Mouse (Mus musculus) heart, embryonic 10.5 days (tissue): Measurements from ENCODE around the gene Prr5l. TPM values are rescaled to one million over a fixed set of nuclear protein-coding genes. Genes with fewer than 3 reads are reported as not detected.

Experiments
- DNase-seq: peaks from one replicate; pipeline ENCODE4 v3.0.0-alpha.2; 2017; ENCODE audit warnings: low spot score
- H3K27ac ChIP-seq: fragments of 300-500 bp; sonication (generic); 2 replicates; pipeline ENCODE4 v1.5.1; 2016; ENCODE audit warnings: mild to moderate bottlenecking
- H3K27me3 ChIP-seq: fragments of 300-500 bp; sonication (generic); 2 replicates; pipeline ENCODE4 v1.6.1; 2016; ENCODE audit warnings: mild to moderate bottlenecking; ENCODE audit not compliant: poor library complexity, insufficient read depth, severe bottlenecking
- H3K36me3 ChIP-seq: fragments of 300-500 bp; sonication (generic); 2 replicates; pipeline ENCODE4 v1.6.1; 2016; ENCODE audit warnings: mild to moderate bottlenecking, moderate library complexity
- H3K4me1 ChIP-seq: fragments of 300-500 bp; sonication (generic); 2 replicates; pipeline ENCODE4 v1.6.1; 2016; ENCODE audit warnings: mild to moderate bottlenecking
- H3K4me3 ChIP-seq: fragments of 300-500 bp; sonication (generic); 2 replicates; pipeline ENCODE4 v1.5.1; 2016; ENCODE audit warnings: mild to moderate bottlenecking, moderate library complexity
- H3K9me3 ChIP-seq: fragments of 300-500 bp; sonication (generic); 2 replicates; pipeline ENCODE4 v1.6.1; 2016; ENCODE audit warnings: mild to moderate bottlenecking, moderate library complexity
- WGBS: fragments of 180-500 bp; shearing (Covaris S2); methylation state at CpG from one replicate; pipeline ENCODE4 v1.1.7; 2016; 5-methylcytosine and 5-hydroxymethylcytosine counted together
- polyA plus RNA-seq: library from polyadenylated mRNA; unstranded; fragments of >200 nt; fragmentation: Nextera tagmentation; extraction: Ambion mirVana; gene quantifications from 2 replicates; pipeline ENCODE4 v1.2.1, GENCODE M21; 2016

Gene Prr5l
- polyA plus RNA-seq, 1 experiment from 2014 or later, result 15.1 TPM

- DNase-seq, result no peak
- WGBS, result 55% methylated on average over 4 of the region's 4 CpGs
- Histone ChIP-seq H3K9me3 (no peaks in the 10 kb centered on the region), H3K4me3 (no peak overlapping the region), H3K4me1 (peaks cover 9% of the 10 kb centered on the region), H3K27me3 (no peaks in the 10 kb centered on the region), H3K36me3 (peaks cover 6% of the 10 kb centered on the region; the same call in 1 of the 2 replicates), H3K27ac (no peak overlapping the region; the same call in 1 of the 2 replicates)
These were observed 119.9 kb downstream of the Prr5l start for GRCm38 (mm10) chr2:101762955-101763386.

- 61% methylated on average over 10 of the region's 10 CpGs for WGBS
- Histone ChIP-seq H3K4me1 (peaks cover 9% of the 10 kb centered on the region), H3K9me3 (no peaks in the 10 kb centered on the region), H3K36me3 (peaks cover 2% of the 10 kb centered on the region; the same call in 1 of the 2 replicates), H3K4me3 (no peak overlapping the region), H3K27ac (no peak overlapping the region), H3K27me3 (no peaks in the 10 kb centered on the region)
- DNase-seq, result no peak
These were observed 120.4 kb downstream of the Prr5l start for GRCm38 (mm10) chr2:101762405-101762804.

GRCm38 (mm10) chr2:101761898-101762297 is 120.9 kb downstream of the Prr5l start:
- no peaks in the 10 kb centered on the region for H3K27me3 ChIP-seq
- no peaks in the 10 kb centered on the region for H3K9me3 ChIP-seq
- no peaks in the 10 kb centered on the region for H3K36me3 ChIP-seq
- peaks cover 9% of the 10 kb centered on the region for H3K4me1 ChIP-seq
- H3K4me3 ChIP-seq, result no peak overlapping the region
- no peak for DNase-seq
- 49% methylated on average over 1 of the region's 1 CpGs for WGBS
- H3K27ac ChIP-seq, result no peak overlapping the region

GRCm38 (mm10) chr2:101759523-101760277 is 123.1 kb downstream of the Prr5l start:
- no peaks in the 10 kb centered on the region for H3K9me3 ChIP-seq
- H3K4me1 ChIP-seq, result peaks cover 26% of the 10 kb centered on the region
- H3K4me3 ChIP-seq, result no peak overlapping the region
- H3K27ac ChIP-seq, result no peak overlapping the region
- WGBS, result 74% methylated on average over 9 of the region's 9 CpGs
- H3K27me3 ChIP-seq, result no peaks in the 10 kb centered on the region
- no peaks in the 10 kb centered on the region for H3K36me3 ChIP-seq
- DNase-seq, result no peak

GRCm38 (mm10) chr2:101757806-101758205 is 125.0 kb downstream of the Prr5l start:
- Histone ChIP-seq H3K27ac (no peak overlapping the region), H3K4me1 (peaks cover 32% of the 10 kb centered on the region), H3K4me3 (no peak overlapping the region), H3K9me3 (no peaks in the 10 kb centered on the region), H3K27me3 (no peaks in the 10 kb centered on the region), H3K36me3 (no peaks in the 10 kb centered on the region)
- 84% methylated on average over 1 of the region's 1 CpGs for WGBS
- DNase-seq, result no peak

GRCm38 (mm10) chr2:101756069-101756753 is 126.6 kb downstream of the Prr5l start:
- Histone ChIP-seq H3K27me3 (no peaks in the 10 kb centered on the region), H3K36me3 (no peaks in the 10 kb centered on the region), H3K4me3 (no peak overlapping the region), H3K4me1 (peaks cover 36% of the 10 kb centered on the region), H3K9me3 (no peaks in the 10 kb centered on the region), H3K27ac (no peak overlapping the region)
- WGBS, result 33% methylated on average over 7 of the region's 7 CpGs
- no peak for DNase-seq

GRCm38 (mm10) chr2:101754939-101755555 is 127.8 kb downstream of the Prr5l start:
- Histone ChIP-seq H3K4me1 (peaks cover 45% of the 10 kb centered on the region), H3K27me3 (no peaks in the 10 kb centered on the region), H3K27ac (peak overlapping the region; percentile 75; the same call in 1 of the 2 replicates), H3K36me3 (no peaks in the 10 kb centered on the region), H3K9me3 (no peaks in the 10 kb centered on the region), H3K4me3 (peak overlapping the region; percentile 47)
- 2% methylated on average over 11 of the region's 11 CpGs for WGBS
- no peak for DNase-seq

- DNase-seq, result no peak
These were observed 128.4 kb downstream of the Prr5l start for GRCm38 (mm10) chr2:101754428-101754827.

GRCm38 (mm10) chr2:101752979-101753378 is 129.8 kb downstream of the Prr5l start:
- no peak overlapping the region for H3K4me3 ChIP-seq
- peaks cover 45% of the 10 kb centered on the region for H3K4me1 ChIP-seq
- no peak for DNase-seq
- 95% methylated on average over 6 of the region's 6 CpGs for WGBS
- no peaks in the 10 kb centered on the region for H3K36me3 ChIP-seq
- H3K9me3 ChIP-seq, result no peaks in the 10 kb centered on the region
- H3K27me3 ChIP-seq, result no peaks in the 10 kb centered on the region
- no peak overlapping the region for H3K27ac ChIP-seq

More at GRCm38 (mm10) chr2:101754428-101754827, 128.4 kb downstream of the Prr5l start:
- peaks cover 45% of the 10 kb centered on the region for H3K4me1 ChIP-seq
- WGBS, result 69% methylated on average over 4 of the region's 4 CpGs
- H3K27me3 ChIP-seq, result no peaks in the 10 kb centered on the region
- no peaks in the 10 kb centered on the region for H3K9me3 ChIP-seq
- H3K27ac ChIP-seq, result 0 out of 2 replicates have a peak overlapping the region, but pooled peaks have one; percentile 75
- no peak overlapping the region for H3K4me3 ChIP-seq
- no peaks in the 10 kb centered on the region for H3K36me3 ChIP-seq

GRCm38 (mm10) chr2:101752402-101752801 is 130.4 kb downstream of the Prr5l start:
- no peaks in the 10 kb centered on the region for H3K27me3 ChIP-seq
- H3K27ac ChIP-seq, result peak overlapping the region; percentile 36; the same call in 1 of the 2 replicates
- DNase-seq, result no peak
- no peaks in the 10 kb centered on the region for H3K9me3 ChIP-seq
- no peak overlapping the region for H3K4me3 ChIP-seq
- 76% methylated on average over 7 of the region's 7 CpGs for WGBS
- H3K4me1 ChIP-seq, result peaks cover 45% of the 10 kb centered on the region
- H3K36me3 ChIP-seq, result no peaks in the 10 kb centered on the region

GRCm38 (mm10) chr2:101751236-101751922 is 131.4 kb downstream of the Prr5l start:
- 15% methylated on average over 4 of the region's 4 CpGs for WGBS
- H3K9me3 ChIP-seq, result no peaks in the 10 kb centered on the region
- no peaks in the 10 kb centered on the region for H3K27me3 ChIP-seq
- H3K4me1 ChIP-seq, result peaks cover 50% of the 10 kb centered on the region
- H3K4me3 ChIP-seq, result no peak overlapping the region
- H3K36me3 ChIP-seq, result 0 out of 2 replicates have a peak, but pooled peaks cover 5% of the 10 kb centered on the region
- no peak for DNase-seq
- peak overlapping the region; percentile 37 for H3K27ac ChIP-seq

- 70% methylated on average over 7 of the region's 7 CpGs for WGBS
- Histone ChIP-seq H3K9me3 (no peaks in the 10 kb centered on the region), H3K27me3 (no peaks in the 10 kb centered on the region), H3K4me1 (peaks cover 20% of the 10 kb centered on the region), H3K4me3 (no peak overlapping the region), H3K36me3 (0 out of 2 replicates have a peak, but pooled peaks cover 9% of the 10 kb centered on the region), H3K27ac (peak overlapping the region; percentile 10; the same call in 1 of the 2 replicates)
- DNase-seq, result no peak
These were observed 136.3 kb downstream of the Prr5l start for GRCm38 (mm10) chr2:101746537-101746936.
